Mouse (Mus musculus) CD4-positive, CD25-positive, alpha-beta regulatory T cell (primary cell): ENCODE measurements around the gene Zbtb12. TPM values are rescaled to one million over a fixed set of nuclear protein-coding genes. Genes with fewer than 3 reads are reported as not detected.

Experiments
- polyA plus RNA-seq: library from polyadenylated mRNA; unstranded; fragments of 100-300 nt; shearing (Covaris generic); gene quantifications from one replicate; pipeline ENCODE4 v1.2.1, GENCODE M21; 2017

Zbtb12 gene
- 0.36 TPM for polyA plus RNA-seq

GRCm38 (mm10) chr17:34879336-34879879 lies at the start of gene Zbtb12:
TSS of gene Zbtb12 (plus strand) at chr17:34879483.

GRCm38 (mm10) chr17:34836856-34837221 lies 42.4 kb upstream of the Zbtb12 start, which contains the start of the genes Stk19 and Dxo:
TSS of gene Stk19 (minus strand) at chr17:34836945.
TSS of gene Dxo (plus strand) at chr17:34837019.

GRCm38 (mm10) chr17:34849722-34850516 lies 29.4 kb upstream of the Zbtb12 start, which contains the start of the genes Skiv2l and Nelfe:
TSS of gene Skiv2l (minus strand) at chr17:34850210.
TSS of gene Nelfe (plus strand) at chr17:34850391.

GRCm38 (mm10) chr17:34862416-34863081 lies 16.7 kb upstream of the Zbtb12 start, which contains the start of gene Cfb:
TSS of gene Cfb (minus strand) at chr17:34862518.

GRCm38 (mm10) chr17:34881683-34882310 lies 2.5 kb downstream of the Zbtb12 start, which contains the start of gene Gm20547:
TSS of gene Gm20547 (minus strand) at chr17:34882042.

GRCm38 (mm10) chr17:34898160-34898586 lies 18.9 kb downstream of the Zbtb12 start, which contains the start of the genes C2 and Ehmt2:
TSS of gene C2 (minus strand) at chr17:34898265.
TSS of gene Ehmt2 (plus strand) at chr17:34898469.

DNA sequence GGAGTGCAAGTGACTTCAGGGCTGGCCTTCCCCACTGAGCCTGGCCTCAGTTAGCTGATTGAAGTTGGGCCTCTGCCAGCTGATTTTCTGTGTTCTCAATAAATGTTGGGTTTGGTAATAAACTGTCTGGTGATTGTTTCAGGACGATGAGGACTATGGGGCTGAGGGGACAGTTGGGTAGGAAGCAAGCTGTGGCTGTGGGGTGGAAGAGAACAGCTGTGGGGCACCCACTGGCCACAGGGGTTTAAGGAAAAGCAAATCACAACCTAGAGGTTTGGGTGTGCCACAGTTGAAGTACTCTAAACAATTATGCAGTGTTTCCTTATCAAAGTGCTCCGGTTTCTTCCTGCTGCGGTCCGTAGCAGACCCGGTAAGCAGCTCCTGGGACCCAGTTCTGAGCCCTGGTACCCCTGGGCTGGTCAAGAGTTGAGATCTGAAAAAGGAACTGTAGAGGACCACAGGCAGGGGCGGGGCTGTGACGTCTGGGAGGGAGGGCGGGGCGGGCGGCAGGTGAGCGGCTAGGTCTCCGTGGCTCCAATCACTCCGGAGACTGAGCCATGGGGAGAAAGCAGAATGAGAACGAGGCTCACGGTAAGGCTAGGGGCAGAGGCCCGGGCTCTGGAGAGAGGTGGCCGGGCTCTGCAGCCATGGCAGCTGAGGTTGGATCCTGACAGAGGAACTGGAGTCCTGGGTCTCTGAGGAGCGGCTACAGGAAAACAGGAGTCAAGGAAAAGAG lies 34.8 kb downstream of the Zbtb12 start, which contains the start of gene Slc44a4:
Gene Slc44a4 (plus strand): TSS at position 537 of the 736 bp plus-strand sequence.

GRCm38 (mm10) chr17:34931061-34931734 lies 51.9 kb downstream of the Zbtb12 start, which contains the start of gene Neu1:
TSS of gene Neu1 (plus strand) at chr17:34931253.

Other genes with a start within 250 kb of the Zbtb12 start
- 6.9 TPM for gene Prrt1, start 249.9 kb upstream of the Zbtb12 start, polyA plus RNA-seq
- 5.5 TPM for gene Fkbpl, start 234.7 kb upstream of the Zbtb12 start, polyA plus RNA-seq
- gene Atf6b, start 232.3 kb upstream of the Zbtb12 start, polyA plus RNA-seq, result 78.5 TPM
- gene Tnxb, start 208.9 kb upstream of the Zbtb12 start, polyA plus RNA-seq, result not detected
- not detected for gene C4b, start 135.6 kb upstream of the Zbtb12 start, polyA plus RNA-seq
- gene Cyp21a1, start 74.9 kb upstream of the Zbtb12 start, polyA plus RNA-seq, result not detected
- 31.8 TPM for gene Stk19, start 42.5 kb upstream of the Zbtb12 start, polyA plus RNA-seq
- 78.8 TPM for gene Dxo, start 42.5 kb upstream of the Zbtb12 start, polyA plus RNA-seq
- 126 TPM for gene Skiv2l, start 29.3 kb upstream of the Zbtb12 start, polyA plus RNA-seq
- 47.9 TPM for gene Nelfe, start 29.1 kb upstream of the Zbtb12 start, polyA plus RNA-seq
- gene Cfb, start 17.0 kb upstream of the Zbtb12 start, polyA plus RNA-seq, result 0.91 TPM
- 0.07 TPM for gene Gm20547, start 2.6 kb downstream of the Zbtb12 start, polyA plus RNA-seq
- 2.6 TPM for gene C2, start 18.8 kb downstream of the Zbtb12 start, polyA plus RNA-seq
- 69.4 TPM for gene Ehmt2, start 19.0 kb downstream of the Zbtb12 start, polyA plus RNA-seq
- not detected for gene Slc44a4, start 35.0 kb downstream of the Zbtb12 start, polyA plus RNA-seq
- gene Neu1, start 51.8 kb downstream of the Zbtb12 start, polyA plus RNA-seq, result 75.2 TPM
- gene Hspa1b, start 79.8 kb downstream of the Zbtb12 start, polyA plus RNA-seq, result 15.6 TPM
- not detected for gene Gm20481, start 90.4 kb downstream of the Zbtb12 start, polyA plus RNA-seq
- 2.8 TPM for gene Hspa1a, start 92.7 kb downstream of the Zbtb12 start, polyA plus RNA-seq
- not detected for gene Hspa1l, start 93.2 kb downstream of the Zbtb12 start, polyA plus RNA-seq
- 81.8 TPM for gene Lsm2, start 102.4 kb downstream of the Zbtb12 start, polyA plus RNA-seq
- 174 TPM for gene Vars, start 121.5 kb downstream of the Zbtb12 start, polyA plus RNA-seq
- 0.18 TPM for gene Vwa7, start 137.1 kb downstream of the Zbtb12 start, polyA plus RNA-seq
- gene Sapcd1, start 148.5 kb downstream of the Zbtb12 start, polyA plus RNA-seq, result 0.81 TPM
- 1.2 TPM for gene Msh5, start 167.3 kb downstream of the Zbtb12 start, polyA plus RNA-seq
- gene Clic1, start 170.5 kb downstream of the Zbtb12 start, polyA plus RNA-seq, result 479 TPM
- gene Ddah2, start 179.6 kb downstream of the Zbtb12 start, polyA plus RNA-seq, result 1.2 TPM
- not detected for gene Ly6g6c, start 185.9 kb downstream of the Zbtb12 start, polyA plus RNA-seq
- not detected for gene Mpig6b, start 186.7 kb downstream of the Zbtb12 start, polyA plus RNA-seq
- not detected for gene Ly6g6e, start 197.4 kb downstream of the Zbtb12 start, polyA plus RNA-seq
- not detected for gene Ly6g6d, start 198.6 kb downstream of the Zbtb12 start, polyA plus RNA-seq
- gene Ly6g6f, start 206.1 kb downstream of the Zbtb12 start, polyA plus RNA-seq, result not detected
- 66.3 TPM for gene Abhd16a, start 209.8 kb downstream of the Zbtb12 start, polyA plus RNA-seq
- gene Ly6g5c, start 228.8 kb downstream of the Zbtb12 start, polyA plus RNA-seq, result not detected
- 1.1 TPM for gene Ly6g5b, start 235.9 kb downstream of the Zbtb12 start, polyA plus RNA-seq
- 52.4 TPM for gene Gpank1, start 242.0 kb downstream of the Zbtb12 start, polyA plus RNA-seq
- gene Csnk2b, start 242.6 kb downstream of the Zbtb12 start, polyA plus RNA-seq, result 244 TPM
- 3.3 TPM for gene D17H6S53E, start 246.9 kb downstream of the Zbtb12 start, polyA plus RNA-seq